Mouse (Mus musculus): ENCODE results near the gene Itpkb.

Gene Itpkb

DNA sequence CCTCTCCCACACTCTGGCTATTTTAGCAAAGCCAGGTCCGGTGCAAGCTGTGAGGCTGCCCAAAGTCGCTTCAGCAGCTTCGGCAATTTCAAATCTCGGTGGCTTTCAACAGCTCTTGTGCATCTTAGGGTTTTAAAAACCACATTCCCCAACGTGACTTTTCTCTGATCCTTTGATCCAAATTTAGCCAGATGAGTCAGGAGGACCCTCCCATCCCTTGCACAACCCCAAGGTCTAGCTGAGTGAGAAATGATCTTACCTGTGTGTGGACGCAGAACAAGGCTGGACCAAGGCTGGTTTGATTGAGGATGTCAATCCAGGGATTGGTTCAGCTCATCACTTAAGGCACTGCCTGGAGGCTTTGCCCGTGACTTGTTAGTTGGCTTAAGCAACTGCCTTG lies 80.0 kb downstream of the Itpkb start:
- in situ Hi-C loops (cut with MboI, MseI) = no loop called here

DNA sequence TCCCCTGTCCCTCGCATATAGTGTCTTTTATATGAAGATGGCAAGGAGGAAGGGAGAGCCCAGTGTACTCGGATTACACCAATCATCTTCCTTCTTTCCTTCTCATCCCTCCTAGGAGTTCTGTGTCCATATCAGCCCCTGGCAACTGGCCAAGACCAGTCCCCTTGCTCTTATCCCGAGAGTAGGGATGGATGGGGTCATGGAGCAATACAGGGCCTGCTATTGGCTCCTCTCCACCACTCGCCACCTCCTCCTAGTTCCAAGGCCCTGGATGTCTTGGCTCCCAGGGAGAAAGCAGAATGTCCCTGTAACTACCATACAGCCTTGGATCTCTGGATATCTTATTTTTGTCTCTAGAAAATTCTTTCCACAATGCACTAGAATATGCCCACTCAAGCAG lies 84.8 kb downstream of the Itpkb start:
- in situ Hi-C loops (cut with MboI, MseI) = loop anchor here (5.0 kb wide), 1 partner anchor 347 kb away; no protein-coding TSS in a partner anchor

DNA sequence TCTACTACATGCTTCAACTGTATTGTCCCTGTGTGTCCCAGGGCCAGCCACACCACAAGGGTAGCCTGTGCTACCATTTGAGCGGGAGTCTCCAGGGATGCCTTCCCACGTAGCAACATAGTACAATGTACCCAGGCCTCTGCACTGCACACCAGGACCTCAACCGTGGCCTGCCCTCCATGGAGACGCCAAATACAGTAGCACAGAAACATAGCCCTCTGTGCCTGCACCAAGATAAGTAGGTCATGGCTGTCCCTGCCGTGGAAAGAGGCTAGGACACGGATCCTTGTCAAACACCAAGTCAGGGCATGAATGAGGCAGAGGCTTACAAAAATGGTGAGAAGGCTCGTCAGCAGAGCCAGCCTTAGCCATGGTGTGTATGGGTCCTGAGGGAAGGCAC lies 85.6 kb downstream of the Itpkb start:
- in situ Hi-C loops (cut with MboI, MseI) = loop anchor here (5.0 kb wide), 1 partner anchor 346 kb away; no protein-coding TSS in a partner anchor

DNA sequence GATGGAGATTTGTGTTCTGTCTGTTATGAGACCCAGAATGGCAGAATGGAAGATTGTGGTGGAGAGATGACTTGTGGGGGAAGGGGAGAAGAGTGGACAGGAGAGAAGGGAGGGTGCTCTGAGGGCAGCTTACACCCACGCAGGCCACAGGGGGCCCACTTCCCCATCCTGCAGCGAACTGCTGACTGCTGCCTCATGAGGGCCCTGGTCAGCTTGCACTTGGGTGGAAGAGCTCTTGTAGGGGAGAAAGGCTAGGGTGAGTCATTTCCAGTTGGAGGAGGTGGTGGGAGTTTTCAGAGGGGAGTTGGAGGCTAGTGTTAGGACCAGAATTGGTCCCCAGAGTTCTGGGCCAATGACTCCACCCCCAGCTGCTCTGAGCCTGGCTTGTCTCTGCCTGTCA lies 86.8 kb downstream of the Itpkb start:
- in situ Hi-C loops (cut with MboI, MseI) = loop anchor here (5.0 kb wide), 1 partner anchor 345 kb away; no protein-coding TSS in a partner anchor

DNA sequence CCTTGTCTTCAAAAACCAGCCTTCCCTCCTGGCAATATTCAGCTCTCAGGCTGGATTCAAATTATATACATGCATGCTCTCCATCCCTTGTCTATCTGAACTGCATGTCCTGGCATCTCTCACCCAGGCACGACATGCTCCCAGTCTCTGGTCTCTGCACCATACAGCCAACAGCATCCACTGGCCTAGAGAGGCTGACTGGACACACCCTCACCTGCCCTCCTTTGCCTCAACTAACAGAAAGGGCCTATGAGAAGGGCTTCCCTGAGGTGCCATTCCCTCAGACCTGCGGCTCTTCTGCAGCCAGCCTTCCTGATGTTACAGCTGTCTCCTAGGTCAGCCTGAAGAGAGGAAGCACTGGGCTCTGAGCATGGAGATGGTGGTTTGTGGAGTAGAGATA lies 88.8 kb downstream of the Itpkb start:
- in situ Hi-C loops (cut with MboI, MseI) = loop anchor here (5.0 kb wide), 1 partner anchor 343 kb away; no protein-coding TSS in a partner anchor

DNA sequence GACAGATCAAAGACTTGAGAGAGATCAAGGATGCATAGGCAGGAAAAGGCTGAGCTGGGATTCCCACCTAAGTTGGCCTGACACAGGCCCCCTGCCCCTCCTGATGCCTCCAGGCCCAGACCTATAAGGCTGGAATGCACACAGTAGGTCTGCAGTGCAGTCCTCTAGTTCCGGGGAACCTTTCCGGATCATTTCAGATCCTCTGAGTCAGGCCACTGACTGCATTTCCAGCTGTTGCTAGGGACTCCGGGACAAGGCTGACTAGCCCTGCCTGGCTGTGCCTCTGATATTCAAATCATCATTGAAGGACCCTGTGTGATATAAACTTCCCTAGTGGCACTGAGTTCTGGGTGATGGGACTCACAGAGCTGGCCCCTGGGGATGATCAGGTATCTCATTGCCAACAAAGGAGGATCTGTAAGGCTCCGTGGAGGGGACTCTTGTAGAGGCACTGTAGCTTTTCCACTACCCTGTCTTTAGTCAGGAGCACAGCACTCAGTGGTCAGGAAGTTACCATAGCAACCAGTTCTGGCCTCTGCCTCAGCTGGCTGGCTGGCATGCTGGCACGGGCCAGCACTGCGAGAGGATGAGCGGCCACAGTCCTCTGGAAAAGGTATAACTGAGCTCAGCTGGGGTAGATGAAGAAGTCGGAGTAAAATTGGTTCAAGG lies 90.3 kb downstream of the Itpkb start:
- in situ Hi-C loops (cut with MboI, MseI) = no loop called here

DNA sequence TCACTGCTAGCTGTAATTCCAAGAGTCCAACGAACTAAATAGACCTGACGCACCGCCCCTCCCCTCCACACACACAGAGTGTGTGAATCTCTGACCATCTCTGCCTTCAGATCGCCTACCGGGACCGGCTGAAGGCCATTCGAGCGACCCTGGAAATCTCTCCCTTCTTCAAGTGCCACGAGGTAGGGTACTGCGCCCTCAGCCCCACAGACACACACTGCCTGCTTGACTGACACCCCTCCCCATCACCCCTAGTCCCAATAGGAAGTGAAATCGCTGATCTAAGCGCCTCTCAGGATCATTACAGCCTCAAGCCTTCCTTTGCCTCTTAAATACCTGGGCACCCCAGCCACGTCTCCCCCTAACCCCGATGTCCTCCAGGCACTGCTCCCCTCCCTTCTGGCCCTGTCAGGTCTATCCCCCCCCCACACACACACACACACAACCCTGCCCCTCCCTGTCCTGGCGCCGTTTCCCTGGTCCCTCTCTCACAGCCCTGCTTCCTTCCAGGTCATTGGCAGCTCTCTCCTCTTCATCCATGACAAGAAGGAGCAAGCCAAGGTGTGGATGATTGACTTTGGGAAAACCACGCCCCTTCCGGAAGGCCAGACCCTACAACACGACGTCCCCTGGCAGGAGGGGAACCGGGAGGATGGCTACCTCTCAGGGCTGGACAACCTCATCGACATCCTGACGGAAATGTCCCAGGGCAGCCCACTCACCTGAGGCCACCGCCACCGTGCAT lies 91.1 kb downstream of the Itpkb start:
- in situ Hi-C loops (cut with MboI, MseI) = no loop called here

DNA sequence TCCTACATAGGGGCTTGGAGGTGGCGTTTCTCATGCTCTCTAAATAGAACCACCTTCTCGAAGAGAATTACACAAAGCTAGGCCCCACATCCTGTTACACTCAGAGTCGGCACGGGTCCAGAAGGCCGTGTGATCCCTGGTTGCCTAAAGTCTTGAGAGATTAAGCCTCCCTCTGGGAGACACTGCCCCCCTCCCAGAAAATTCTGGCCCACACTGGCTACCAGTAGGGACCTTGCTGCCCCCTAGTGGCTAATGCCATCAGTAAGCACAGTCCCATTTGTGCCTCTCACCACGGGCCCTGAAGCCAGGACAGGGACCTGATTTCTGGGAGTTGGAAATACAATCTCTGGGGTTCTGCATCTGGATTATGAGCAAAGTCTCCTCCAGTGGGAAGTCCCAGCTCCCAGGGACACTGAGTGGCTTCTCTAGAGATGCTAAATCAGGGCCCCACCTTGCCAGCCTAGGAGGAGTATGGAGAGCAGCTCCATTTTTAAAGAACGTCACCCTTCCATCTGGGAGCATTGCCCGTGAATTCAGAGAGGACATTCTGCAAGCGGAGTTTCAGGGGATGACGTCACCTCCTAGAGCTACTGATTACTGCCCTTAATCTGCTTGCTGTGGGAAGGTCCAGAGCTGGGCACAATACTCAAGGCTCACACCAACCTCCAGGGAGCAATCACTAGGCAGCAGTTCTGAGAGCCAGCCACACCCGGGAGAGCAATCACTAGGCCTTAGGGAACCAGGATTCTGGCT lies 92.0 kb downstream of the Itpkb start:
- in situ Hi-C loops (cut with MboI, MseI) = no loop called here

DNA sequence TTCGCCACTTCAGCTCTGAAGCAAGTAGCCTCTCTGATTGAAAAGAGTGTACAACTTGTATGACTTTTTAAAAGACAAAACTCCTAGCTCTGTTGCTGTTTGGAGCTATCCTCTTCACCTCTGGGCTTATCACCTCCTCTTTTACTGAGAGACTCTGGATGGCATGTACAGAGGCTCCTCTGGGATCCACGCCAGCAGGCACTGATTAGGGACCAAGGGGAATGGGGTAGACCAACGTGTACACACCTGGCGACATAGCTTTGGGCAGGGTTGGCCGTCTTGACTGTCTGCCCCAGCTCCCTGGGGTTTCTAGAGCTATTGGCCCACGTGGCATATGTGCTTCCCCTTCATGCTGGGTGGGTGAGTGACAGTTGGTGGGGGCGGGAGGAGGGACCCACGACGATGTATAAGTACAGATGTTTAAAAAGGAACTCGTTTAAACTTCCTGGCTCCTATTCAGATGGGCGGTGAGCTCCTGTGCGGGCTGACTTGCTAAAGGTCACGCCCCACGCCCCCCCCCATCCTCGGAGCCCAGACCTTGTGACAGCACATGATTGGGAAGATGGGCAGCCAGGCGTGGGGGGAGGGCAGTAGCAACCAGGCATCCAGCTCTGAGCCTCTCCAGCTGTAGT lies 92.8 kb downstream of the Itpkb start:
- in situ Hi-C loops (cut with MboI, MseI) = no loop called here

DNA sequence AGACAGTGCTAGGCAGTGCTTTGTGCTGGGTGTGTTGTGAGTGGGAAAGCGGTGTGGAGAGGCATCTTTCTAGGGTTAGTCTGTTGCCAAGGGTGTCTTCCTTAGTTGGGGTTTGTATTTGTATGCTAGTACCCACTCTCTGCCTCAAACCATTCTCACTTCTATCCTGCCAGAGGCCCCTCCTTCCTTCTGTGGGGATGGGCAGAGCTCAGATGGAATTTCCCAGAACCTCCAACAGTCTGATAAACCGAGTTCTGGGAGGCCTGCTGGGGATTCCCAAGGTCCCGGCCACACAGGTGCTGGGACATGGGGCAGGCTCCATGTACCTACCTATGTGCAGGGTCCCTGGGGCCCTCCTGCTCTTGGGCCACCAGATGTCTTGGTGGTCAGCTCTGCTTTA lies 93.6 kb downstream of the Itpkb start:
- in situ Hi-C loops (cut with MboI, MseI) = no loop called here

DNA sequence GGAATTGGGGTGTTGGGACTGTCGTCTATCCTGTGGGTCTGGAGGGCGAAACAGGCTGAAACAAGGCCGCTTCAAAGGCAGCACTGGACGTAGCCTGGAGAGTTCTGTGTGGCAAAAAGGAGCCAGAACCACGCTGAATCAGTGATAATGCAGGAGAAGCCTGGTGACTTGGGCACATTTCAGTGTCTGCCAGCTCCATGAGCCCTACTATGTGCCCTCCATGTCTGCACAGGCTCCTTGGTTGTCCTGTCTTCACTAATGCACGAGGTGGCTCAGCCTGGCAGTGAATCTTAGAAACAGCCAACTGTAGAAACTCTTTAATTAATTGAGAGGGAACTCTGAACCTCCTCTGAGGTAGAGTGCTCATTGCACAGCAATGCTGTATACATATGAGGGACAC lies 96.1 kb downstream of the Itpkb start:
- in situ Hi-C loops (cut with MboI, MseI) = no loop called here

DNA sequence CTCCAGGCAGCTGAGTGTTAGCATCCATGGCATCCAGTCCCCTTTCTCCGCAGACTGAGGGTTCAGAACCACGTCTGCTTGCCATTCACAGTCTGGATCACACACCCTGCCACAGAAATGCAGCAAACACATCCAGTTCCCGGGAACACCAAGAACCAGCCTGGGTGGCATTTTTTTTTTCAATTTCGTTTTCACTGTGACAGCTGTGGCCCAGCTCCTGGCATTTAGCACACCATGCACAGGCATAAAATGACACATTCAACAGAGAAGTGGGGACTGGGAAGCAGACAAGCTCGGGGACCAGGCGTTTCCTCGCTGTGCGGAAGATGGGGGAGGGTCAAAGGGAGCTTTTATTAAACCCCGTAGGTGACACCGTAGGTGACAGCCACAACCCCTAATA lies 97.4 kb downstream of the Itpkb start:
- in situ Hi-C loops (cut with MboI, MseI) = no loop called here

DNA sequence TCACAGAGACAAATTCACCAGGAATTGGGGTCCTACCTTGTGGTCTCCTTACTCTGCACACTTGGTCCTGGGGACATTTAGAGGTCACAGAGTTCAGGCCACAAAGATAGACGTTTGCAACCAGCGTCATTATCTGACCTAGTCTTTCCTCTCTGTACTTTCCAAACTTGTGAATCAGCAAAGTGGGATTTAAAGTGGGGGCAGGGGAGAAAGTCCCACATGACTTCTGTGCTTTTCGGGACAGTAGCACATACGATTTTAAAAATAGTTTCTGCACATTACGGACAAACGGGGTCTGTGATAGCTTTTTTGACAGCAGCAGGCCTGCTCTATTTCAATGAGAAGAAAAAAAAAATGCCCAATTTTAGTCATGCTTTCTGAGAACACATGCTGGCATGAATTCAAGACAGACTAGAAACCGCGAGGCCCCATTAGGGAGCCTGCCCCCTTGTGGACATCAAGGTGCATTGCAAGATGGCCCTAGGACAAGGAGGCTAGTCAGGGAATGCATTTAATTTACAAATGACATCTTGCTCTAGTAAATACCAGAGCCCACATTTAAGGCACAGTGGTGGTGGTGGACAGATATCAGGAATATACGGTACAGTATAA lies 97.9 kb downstream of the Itpkb start:
- in situ Hi-C loops (cut with MboI, MseI) = no loop called here

DNA sequence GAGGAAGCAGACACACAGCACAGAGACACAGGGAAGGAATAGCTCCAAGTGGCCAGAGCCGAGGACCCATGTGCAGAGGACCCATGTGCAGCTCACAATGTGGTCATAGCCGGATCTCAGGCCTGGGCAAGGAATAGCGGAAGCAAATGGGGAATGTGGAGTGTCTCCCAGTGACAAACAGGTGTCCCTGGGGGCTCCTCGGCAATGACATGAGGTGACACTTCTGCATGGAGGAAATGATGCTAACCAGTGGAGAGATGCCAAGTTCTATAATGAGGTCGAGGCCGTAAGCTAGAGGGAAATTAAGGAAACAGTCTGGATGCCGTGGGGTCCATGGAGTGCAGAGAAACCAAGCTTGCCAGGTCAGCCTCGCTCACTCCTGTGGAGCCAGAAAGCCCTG lies 98.6 kb downstream of the Itpkb start:
- in situ Hi-C loops (cut with MboI, MseI) = no loop called here

DNA sequence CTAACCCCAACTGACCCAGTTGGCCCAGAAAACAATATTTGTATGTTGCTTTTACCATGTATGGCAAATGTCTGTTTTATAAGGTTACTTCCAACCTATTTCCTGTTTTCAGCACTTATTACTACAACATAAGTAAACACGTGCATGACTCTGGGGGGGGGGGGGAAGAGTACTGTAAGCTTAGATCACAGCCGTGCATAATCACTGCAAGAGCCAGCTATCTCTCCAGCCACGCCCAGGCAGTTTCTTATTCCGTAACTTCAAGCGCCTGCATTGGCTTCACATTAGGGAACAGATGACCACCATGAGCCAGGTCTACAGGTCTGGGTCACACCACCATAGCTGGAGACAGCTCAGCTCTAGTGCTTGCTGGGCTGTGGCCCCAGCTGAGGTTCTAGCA lies 99.5 kb downstream of the Itpkb start:
- in situ Hi-C loops (cut with MboI, MseI) = no loop called here

DNA sequence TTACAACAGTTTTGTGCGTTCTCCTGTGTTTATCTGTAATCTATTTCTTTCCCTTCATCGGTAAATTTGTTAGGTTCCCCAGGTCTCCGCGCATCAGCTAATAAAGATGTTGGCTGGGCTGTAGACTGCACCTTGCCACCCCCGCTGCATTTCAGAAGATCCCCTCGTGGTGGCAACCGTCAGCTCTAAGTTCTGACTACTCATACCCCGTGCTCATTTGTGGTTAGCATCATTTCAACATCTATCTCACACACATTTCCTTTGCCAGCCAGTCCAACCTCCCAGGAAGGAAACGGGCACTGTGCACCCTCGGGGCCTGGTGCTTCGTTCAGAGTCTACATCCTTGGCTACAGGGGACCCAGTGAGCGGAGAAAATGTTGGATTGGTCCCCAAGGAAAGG lies 101.5 kb downstream of the Itpkb start:
- in situ Hi-C loops (cut with MboI, MseI) = no loop called here

DNA sequence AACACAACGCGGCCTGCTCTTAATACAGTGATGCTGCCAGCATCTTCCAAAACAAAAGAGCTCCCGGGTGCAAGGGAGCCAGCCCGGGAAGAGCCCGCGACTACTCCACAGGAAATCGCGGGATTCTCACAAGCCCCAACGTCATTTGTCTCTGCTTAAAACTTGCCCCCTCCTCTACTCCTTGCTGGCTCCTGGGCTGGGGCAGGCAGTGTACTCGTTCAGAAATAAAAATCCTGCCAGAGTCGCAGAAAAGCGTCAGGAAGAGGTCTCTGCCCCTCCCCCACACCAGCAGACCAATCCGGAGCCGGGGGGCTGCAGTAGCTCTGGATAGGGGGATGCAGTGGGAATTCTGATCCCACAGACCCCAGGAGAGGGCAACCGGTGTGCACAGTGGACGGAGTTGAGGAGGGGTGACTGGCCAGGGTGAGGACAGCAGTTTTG lies 102.8 kb downstream of the Itpkb start:
- in situ Hi-C loops (cut with MboI, MseI) = no loop called here

DNA sequence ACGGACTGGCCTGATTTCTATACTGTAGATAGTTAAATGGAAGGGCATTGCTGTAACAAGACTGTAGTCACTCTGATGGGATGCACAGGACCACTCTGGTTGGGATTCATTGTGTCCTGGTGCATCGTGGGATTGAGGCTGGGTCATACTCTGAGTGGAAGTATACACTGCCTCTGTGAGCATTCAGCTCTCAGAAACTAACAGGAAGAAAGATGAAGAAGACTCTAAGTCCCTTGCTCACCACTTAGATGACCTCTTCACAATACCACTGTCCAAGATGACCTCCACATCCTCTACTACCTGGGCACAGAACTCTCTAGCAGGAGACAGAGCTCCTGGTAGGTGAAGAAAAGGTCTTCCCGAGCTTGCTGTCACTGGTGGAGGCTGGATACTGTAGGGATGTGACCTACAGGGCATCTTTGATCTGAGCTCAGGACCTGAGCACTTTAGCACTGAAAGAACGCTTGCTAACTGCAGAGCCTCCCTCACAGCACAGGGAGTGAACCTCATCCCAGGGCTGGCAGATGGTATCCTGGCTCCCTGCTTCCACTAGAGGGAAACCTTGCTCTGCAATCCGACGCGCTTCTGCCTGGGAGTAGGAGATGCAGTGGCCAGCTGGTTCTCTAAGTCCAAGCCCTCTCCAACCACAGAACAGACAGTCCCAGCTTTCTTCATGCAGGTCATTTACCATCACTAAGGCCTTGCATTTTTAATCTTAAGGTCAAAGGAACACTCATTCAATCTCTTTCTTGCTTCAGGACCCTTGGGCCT lies 103.7 kb downstream of the Itpkb start:
- in situ Hi-C loops (cut with MboI, MseI) = no loop called here

DNA sequence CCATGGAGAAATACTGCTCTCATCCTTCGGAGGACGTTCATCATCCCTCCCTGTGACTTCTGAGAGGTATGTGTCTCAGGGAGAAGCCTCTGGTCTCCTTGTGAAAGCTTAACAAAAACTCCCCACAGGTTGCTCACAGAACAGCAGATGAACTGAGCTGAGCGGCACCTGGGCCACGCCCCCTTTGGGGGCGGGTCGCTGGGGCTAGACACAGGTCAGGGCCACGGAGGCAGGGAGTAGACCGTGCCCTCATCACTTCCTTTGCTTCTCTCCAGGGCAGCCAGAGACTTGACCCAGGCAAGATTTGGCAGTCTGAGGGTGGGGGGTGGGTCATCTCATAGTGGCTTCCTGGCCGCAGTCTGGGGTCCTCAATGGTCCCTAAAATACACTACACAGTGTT lies 104.6 kb downstream of the Itpkb start:
- in situ Hi-C loops (cut with MboI, MseI) = loop anchor here (5.0 kb wide), 2 partner anchors 52 to 117 kb away; no protein-coding TSS in a partner anchor

DNA sequence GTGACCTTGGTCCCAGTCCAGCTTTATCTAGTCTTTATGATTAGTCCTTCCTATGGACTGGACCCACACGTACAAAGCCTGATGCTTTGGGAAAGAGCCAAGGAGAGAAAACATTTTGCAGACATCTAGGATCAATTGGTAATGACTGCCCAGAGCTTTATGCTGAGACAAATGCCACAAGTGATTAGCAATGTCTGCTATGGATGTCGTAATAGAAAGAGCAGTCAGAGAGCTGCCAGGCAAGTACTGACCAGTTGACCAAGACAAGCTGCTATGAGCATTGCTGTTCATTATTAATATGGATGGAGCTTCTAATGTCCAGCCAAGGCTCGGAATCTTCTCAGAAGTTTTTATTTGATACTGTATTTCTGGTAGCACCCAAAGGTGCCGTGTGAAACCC lies 109.2 kb downstream of the Itpkb start:
- in situ Hi-C loops (cut with MboI, MseI) = loop anchor here (5.0 kb wide), 2 partner anchors 48 to 113 kb away; no protein-coding TSS in a partner anchor

DNA sequence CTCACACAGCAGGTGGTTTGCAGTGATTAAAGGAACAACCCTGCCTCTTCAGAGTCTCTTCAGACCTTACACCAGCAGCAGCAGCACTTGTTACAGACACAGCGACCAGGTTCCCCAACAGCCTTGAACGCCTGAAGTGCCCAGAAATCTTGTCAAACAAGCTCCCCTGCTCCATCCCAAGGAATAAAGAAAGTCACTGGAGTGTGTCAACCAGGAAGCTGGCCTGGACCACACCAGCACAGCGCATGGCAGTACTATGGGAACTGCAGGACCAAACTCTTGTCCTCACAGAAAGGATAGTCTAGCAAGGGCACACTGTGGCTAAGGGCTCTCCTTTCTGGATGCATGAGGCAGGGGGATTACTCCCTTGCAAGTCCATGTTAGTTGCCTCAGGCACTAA lies 114.1 kb downstream of the Itpkb start:
- in situ Hi-C loops (cut with MboI, MseI) = no loop called here
